Mouse (Mus musculus): ENCODE data around the gene Pabpn1l. TPM values are rescaled to one million over a fixed set of nuclear protein-coding genes. Genes with fewer than 3 reads are reported as not detected.

The Pabpn1l gene
- polyA plus RNA-seq, 1 experiment from 2014 or later, result not detected

DNA sequence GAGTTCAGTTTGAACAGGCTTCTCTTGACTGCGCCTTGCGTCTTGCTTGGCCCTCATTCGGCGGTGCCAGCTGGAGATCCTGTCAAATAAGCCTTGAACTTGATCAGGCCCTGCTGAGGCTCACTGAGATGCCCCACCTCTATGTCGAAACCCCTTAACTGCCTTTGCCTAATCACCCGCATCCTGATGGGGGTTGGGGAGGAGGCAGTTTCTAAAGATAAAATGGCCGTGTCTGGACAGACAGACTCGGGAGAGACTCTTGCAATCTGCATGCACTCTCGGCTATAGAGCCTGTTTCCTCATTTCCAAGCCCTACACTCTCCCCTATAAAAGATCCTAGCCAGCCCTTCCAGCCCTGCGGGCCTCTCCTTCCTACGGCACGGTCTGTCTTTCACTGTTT, 29.3 kb downstream of the Pabpn1l start:
- Histone ChIP-seq H3K36me3 (replicated peaks; ENCODE audit: control insufficient read depth, insufficient read depth) (no peaks in the 10 kb centered on the region), H3K4me3 (replicated peaks; ENCODE audit: low read length) (no peak overlapping the region), H3K27ac (peak overlapping the region; percentile 27; the same call in 1 of the 2 replicates), H3K4me1 (replicated peaks; ENCODE audit: control insufficient read depth, insufficient read depth, low read length) (peaks cover 7% of the 10 kb centered on the region; the same call in 1 of the 2 replicates), H3K9ac (no peak overlapping the region), H3K27me3 (ENCODE audit: control insufficient read depth, insufficient read depth, low read length) (no peaks in the 10 kb centered on the region), H3K9me3 (ENCODE audit: control insufficient read depth, low read length) (no peaks in the 10 kb centered on the region), H3K4me2 (replicated peaks) (no peak overlapping the region)
- no peak for ATAC-seq (ENCODE audit: low FRiP score)
- 66% methylated on average over 12 of the region's 12 CpGs for WGBS
- no peak for DNase-seq (ENCODE audit: low spot score)

DNA sequence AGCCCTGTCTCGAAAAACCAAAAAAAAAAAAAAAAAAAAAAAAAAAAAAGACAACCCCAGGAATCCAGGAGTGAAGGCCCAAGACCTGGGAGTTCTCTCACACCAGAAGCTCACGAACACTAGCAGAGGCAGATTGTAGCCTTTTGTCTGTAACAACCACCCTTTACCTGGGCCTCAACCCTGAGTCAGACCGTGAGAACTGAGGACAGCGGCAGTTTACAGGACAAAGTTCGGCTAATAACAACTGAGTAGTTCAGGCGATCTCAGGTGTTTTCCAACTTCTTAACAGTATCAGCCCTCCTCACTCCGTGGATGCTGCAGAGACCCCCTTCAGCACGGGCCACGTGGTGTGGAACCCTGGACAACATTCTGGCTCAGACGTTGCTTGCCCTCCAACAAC, 35.8 kb downstream of the Pabpn1l start:
- no peak overlapping the region for H3K27ac ChIP-seq
- DNase-seq (ENCODE audit: low spot score), result no peak
- H3K27me3 ChIP-seq (ENCODE audit: control insufficient read depth, insufficient read depth, low read length), result no peaks in the 10 kb centered on the region
- WGBS, result 84% methylated on average over 10 of the region's 10 CpGs
- no peaks in the 10 kb centered on the region for H3K9me3 ChIP-seq (ENCODE audit: control insufficient read depth, low read length)
- H3K36me3 ChIP-seq (replicated peaks; ENCODE audit: control insufficient read depth, insufficient read depth), result no peaks in the 10 kb centered on the region
- H3K4me1 ChIP-seq (replicated peaks; ENCODE audit: control insufficient read depth, insufficient read depth, low read length), result no peaks in the 10 kb centered on the region
- no peak for ATAC-seq (ENCODE audit: low FRiP score)
- H3K9ac ChIP-seq, result no peak overlapping the region
- H3K4me2 ChIP-seq (replicated peaks), result no peak overlapping the region
- H3K4me3 ChIP-seq (replicated peaks; ENCODE audit: low read length), result no peak overlapping the region

DNA sequence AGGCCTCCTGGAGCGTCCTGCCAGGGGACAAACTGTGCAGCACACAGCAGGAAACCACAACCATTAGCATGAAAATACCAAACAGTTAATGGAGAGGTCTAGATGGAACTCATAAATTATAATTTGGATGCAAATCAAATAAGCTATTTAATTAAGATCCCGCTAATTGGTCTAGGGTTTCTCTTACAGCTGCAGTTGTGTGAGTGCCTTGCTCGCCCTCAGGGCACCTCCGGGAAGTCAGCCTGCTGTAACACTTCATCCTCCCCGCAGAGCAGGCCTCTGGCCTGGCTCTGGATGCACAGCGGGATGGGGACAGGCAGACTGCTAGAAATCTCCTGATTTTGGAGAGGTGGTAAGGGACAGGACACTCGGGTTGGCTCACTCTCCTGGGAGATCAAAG, 36.4 kb downstream of the Pabpn1l start:
- DNase-seq (ENCODE audit: low spot score) (peak; percentile 35), ATAC-seq (ENCODE audit: low FRiP score) (no peak; the same call in 1 of the 2 replicates)
- H3K9me3 ChIP-seq (ENCODE audit: control insufficient read depth, low read length), result no peaks in the 10 kb centered on the region
- H3K4me3 ChIP-seq (replicated peaks; ENCODE audit: low read length), result no peak overlapping the region
- no peak overlapping the region for H3K9ac ChIP-seq
- H3K4me1 ChIP-seq (replicated peaks; ENCODE audit: control insufficient read depth, insufficient read depth, low read length), result no peaks in the 10 kb centered on the region
- no peaks in the 10 kb centered on the region for H3K36me3 ChIP-seq (replicated peaks; ENCODE audit: control insufficient read depth, insufficient read depth)
- H3K4me2 ChIP-seq (replicated peaks), result no peak overlapping the region
- H3K27ac ChIP-seq, result no peak overlapping the region
- WGBS, result 50% methylated on average over 7 of the region's 7 CpGs
- no peaks in the 10 kb centered on the region for H3K27me3 ChIP-seq (ENCODE audit: control insufficient read depth, insufficient read depth, low read length)

DNA sequence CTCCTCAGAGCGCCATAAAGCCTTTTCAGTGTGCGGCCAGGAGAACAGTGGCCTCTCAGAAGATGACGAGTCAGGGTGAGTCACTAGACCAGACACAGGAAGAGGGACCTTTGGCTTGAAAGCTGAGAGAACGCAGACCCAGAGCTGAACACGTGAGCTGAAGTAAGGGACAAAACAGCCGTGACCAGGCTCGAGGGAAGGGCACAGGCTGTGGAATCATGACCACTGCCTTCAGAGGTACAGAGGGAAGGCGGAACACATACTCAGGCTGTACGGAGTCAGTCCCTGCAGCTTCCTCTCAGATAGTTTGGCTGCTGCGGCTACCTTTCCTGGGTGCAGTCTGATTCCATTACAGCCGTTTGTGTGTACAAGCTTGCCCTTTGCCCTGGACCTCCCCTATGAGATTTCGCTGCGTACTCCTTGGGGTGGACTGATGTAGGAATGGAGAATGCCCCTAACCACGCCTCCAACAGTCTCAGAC, 37.1 kb downstream of the Pabpn1l start:
- H3K27ac ChIP-seq, result no peak overlapping the region
- no peak overlapping the region for H3K4me3 ChIP-seq (replicated peaks; ENCODE audit: low read length)
- DNase-seq (ENCODE audit: low spot score) (no peak), ATAC-seq (ENCODE audit: low FRiP score) (no peak)
- H3K4me1 ChIP-seq (replicated peaks; ENCODE audit: control insufficient read depth, insufficient read depth, low read length), result no peaks in the 10 kb centered on the region
- H3K9ac ChIP-seq, result no peak overlapping the region
- H3K36me3 ChIP-seq (replicated peaks; ENCODE audit: control insufficient read depth, insufficient read depth), result no peaks in the 10 kb centered on the region
- no peaks in the 10 kb centered on the region for H3K27me3 ChIP-seq (ENCODE audit: control insufficient read depth, insufficient read depth, low read length)
- H3K4me2 ChIP-seq (replicated peaks), result no peak overlapping the region
- H3K9me3 ChIP-seq (ENCODE audit: control insufficient read depth, low read length), result no peaks in the 10 kb centered on the region
- WGBS, result 73% methylated on average over 14 of the region's 14 CpGs

DNA sequence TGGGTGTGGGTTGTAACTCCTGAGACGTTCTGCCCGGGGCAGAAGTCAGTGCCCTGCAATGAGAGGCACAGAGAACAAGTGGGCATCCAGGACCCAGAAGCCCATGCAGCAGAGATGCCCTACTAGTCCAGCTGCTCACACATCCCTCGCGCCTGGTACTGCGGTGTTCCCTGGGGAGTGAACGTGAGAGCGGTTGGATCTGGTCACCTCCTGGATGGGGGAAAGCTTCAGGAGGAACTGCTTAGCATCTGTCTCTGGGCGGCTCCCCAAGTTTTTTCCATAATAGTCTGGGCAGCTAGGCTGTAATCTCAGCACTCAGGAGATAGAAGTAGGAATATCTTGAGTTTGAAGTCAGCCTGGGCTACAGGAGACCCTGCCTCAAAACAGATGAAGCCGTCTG, 37.6 kb downstream of the Pabpn1l start:
- H3K27ac ChIP-seq, result no peak overlapping the region
- ATAC-seq (ENCODE audit: low FRiP score) (no peak), DNase-seq (ENCODE audit: low spot score) (no peak)
- no peak overlapping the region for H3K4me3 ChIP-seq (replicated peaks; ENCODE audit: low read length)
- no peak overlapping the region for H3K4me2 ChIP-seq (replicated peaks)
- no peaks in the 10 kb centered on the region for H3K4me1 ChIP-seq (replicated peaks; ENCODE audit: control insufficient read depth, insufficient read depth, low read length)
- no peaks in the 10 kb centered on the region for H3K27me3 ChIP-seq (ENCODE audit: control insufficient read depth, insufficient read depth, low read length)
- 84% methylated on average over 9 of the region's 9 CpGs for WGBS
- no peaks in the 10 kb centered on the region for H3K36me3 ChIP-seq (replicated peaks; ENCODE audit: control insufficient read depth, insufficient read depth)
- no peak overlapping the region for H3K9ac ChIP-seq
- no peaks in the 10 kb centered on the region for H3K9me3 ChIP-seq (ENCODE audit: control insufficient read depth, low read length)

DNA sequence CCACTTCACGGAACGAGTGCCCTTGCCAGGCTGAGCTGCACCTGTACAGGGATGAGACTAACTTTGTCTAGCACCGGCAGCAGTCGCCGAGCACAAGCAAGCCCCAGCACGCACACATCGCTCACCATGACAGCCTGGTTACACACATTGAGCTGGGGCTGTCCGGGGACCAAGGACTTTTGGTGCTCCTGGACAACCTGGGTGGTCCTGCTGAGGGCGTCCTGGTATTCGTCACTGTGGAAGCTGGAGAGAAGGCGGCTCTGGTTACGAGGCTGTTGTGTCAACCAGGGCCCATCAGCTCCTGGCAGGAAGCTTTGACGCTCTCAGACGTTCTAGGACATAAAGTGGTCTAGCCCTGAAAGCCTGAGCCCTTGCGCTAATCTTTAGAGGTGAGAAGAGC, 41.6 kb downstream of the Pabpn1l start:
- ATAC-seq (ENCODE audit: low FRiP score) (no peak), DNase-seq (ENCODE audit: low spot score) (no peak)
- H3K9me3 ChIP-seq (ENCODE audit: control insufficient read depth, low read length), result no peaks in the 10 kb centered on the region
- no peak overlapping the region for H3K27ac ChIP-seq
- H3K36me3 ChIP-seq (replicated peaks; ENCODE audit: control insufficient read depth, insufficient read depth), result no peaks in the 10 kb centered on the region
- no peak overlapping the region for H3K4me3 ChIP-seq (replicated peaks; ENCODE audit: low read length)
- no peak overlapping the region for H3K9ac ChIP-seq
- WGBS, result 82% methylated on average over 15 of the region's 15 CpGs
- H3K4me1 ChIP-seq (replicated peaks; ENCODE audit: control insufficient read depth, insufficient read depth, low read length), result peaks cover 7% of the 10 kb centered on the region
- H3K4me2 ChIP-seq (replicated peaks), result no peak overlapping the region
- H3K27me3 ChIP-seq (ENCODE audit: control insufficient read depth, insufficient read depth, low read length), result no peaks in the 10 kb centered on the region

DNA sequence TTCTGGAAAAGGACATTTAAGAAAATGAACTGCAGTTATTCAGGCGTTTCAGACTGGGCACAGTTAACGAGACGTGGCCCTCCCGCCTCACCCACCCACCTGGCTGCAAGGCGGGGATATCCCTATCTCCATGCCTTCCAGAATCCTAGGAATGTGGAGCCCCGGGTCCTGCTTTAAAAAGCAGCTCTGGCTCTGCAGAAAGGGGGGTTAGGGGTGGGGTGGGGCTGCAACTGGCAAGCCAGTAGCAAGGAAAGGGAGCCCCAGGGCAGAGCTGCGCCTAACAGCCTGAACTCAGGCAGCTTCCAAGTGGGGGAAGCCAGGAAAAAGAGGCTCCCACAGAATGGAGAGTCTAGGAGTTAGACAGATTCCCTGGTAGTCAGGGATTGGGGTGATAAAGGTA, 43.3 kb downstream of the Pabpn1l start:
- Histone ChIP-seq H3K36me3 (replicated peaks; ENCODE audit: control insufficient read depth, insufficient read depth) (no peaks in the 10 kb centered on the region; the same call in 1 of the 2 replicates), H3K4me3 (replicated peaks; ENCODE audit: low read length) (no peak overlapping the region), H3K4me1 (replicated peaks; ENCODE audit: control insufficient read depth, insufficient read depth, low read length) (peaks cover 22% of the 10 kb centered on the region), H3K9ac (no peak overlapping the region), H3K9me3 (ENCODE audit: control insufficient read depth, low read length) (no peaks in the 10 kb centered on the region), H3K27ac (no peak overlapping the region), H3K4me2 (replicated peaks) (no peak overlapping the region), H3K27me3 (ENCODE audit: control insufficient read depth, insufficient read depth, low read length) (no peaks in the 10 kb centered on the region)
- no peak for DNase-seq (ENCODE audit: low spot score)
- ATAC-seq (ENCODE audit: low FRiP score), result no peak
- 37% methylated on average over 7 of the region's 7 CpGs for WGBS

DNA sequence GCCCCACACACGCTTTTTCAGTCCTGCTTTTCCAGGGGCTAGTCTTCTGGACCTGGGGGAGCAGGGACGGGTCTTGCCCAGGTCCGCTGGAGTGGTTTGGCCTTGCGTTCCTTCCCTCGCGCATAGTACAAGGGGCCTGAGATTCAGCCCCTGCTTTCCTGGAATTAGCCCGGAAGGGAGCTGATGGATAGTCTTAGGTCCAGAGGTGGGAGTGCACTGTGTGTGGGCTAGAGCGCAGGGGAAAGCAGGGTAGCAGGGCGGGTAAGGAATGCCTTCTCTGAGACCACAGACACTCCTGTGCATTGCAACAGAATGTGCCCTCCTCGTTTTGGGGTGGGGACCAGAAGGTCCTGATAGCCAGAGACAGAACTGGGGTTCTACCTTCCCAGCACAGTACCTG, 45.4 kb downstream of the Pabpn1l start:
- DNase-seq (ENCODE audit: low spot score) (no peak), ATAC-seq (ENCODE audit: low FRiP score) (peak; percentile 5; the same call in 1 of the 2 replicates)
- peak overlapping the region; percentile 53 for H3K4me3 ChIP-seq (replicated peaks; ENCODE audit: low read length)
- no peaks in the 10 kb centered on the region for H3K9me3 ChIP-seq (ENCODE audit: control insufficient read depth, low read length)
- no peaks in the 10 kb centered on the region for H3K27me3 ChIP-seq (ENCODE audit: control insufficient read depth, insufficient read depth, low read length)
- H3K27ac ChIP-seq, result no peak overlapping the region
- peak overlapping the region; percentile 80 for H3K9ac ChIP-seq
- H3K4me1 ChIP-seq (replicated peaks; ENCODE audit: control insufficient read depth, insufficient read depth, low read length), result peaks cover 22% of the 10 kb centered on the region
- peak overlapping the region; percentile 75 for H3K4me2 ChIP-seq (replicated peaks)
- peaks cover 3% of the 10 kb centered on the region; the same call in 1 of the 2 replicates for H3K36me3 ChIP-seq (replicated peaks; ENCODE audit: control insufficient read depth, insufficient read depth)
- WGBS, result 48% methylated on average over 10 of the region's 10 CpGs

DNA sequence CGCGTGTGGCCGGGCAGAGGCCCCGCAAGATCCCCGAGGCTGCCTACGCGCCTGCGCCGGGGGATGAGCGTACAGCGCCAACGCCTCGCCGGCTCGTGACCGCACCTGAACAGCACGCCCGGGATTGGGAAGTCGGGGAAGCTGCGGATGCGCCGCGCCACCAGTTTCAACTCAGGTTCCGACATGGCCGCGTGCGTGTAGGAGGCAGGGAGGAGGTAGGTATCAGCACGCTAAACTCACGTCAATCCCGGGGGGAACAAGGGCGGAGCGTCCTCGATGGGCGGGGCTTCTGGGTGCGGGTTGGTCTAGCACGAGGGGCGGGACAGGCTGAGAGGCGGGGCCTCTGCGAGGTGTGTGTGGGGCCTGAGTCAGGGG, 45.9 kb downstream of the Pabpn1l start, which contains the start of gene Aprt:
TSS of gene Aprt (minus strand) at position 262 of the 375 bp plus-strand sequence.
- DNase-seq (ENCODE audit: low spot score), result peak; percentile 89
- Histone ChIP-seq H3K27me3 (ENCODE audit: control insufficient read depth, insufficient read depth, low read length) (no peaks in the 10 kb centered on the region), H3K27ac (peak within 1 kb of the TSS; percentile 66), H3K9me3 (ENCODE audit: control insufficient read depth, low read length) (no peaks in the 10 kb centered on the region), H3K9ac (peak within 1 kb of the TSS; percentile 80), H3K4me2 (replicated peaks) (peak within 1 kb of the TSS; percentile 75), H3K4me1 (replicated peaks; ENCODE audit: control insufficient read depth, insufficient read depth, low read length) (peaks cover 22% of the 10 kb centered on the region), H3K36me3 (replicated peaks; ENCODE audit: control insufficient read depth, insufficient read depth) (peaks cover 5% of the 10 kb centered on the region; the same call in 1 of the 2 replicates), H3K4me3 (replicated peaks; ENCODE audit: low read length) (peak within 1 kb of the TSS; percentile 53)
- WGBS, result under 1% methylated on average over 39 of the region's 39 CpGs
- peak; percentile 88 for ATAC-seq (ENCODE audit: low FRiP score)

Measured in hindbrain, embryonic 14.5 days (tissue).